Comparison of ENCODE assay signal across 8 mouse cellular contexts in the genomic region with DNA sequence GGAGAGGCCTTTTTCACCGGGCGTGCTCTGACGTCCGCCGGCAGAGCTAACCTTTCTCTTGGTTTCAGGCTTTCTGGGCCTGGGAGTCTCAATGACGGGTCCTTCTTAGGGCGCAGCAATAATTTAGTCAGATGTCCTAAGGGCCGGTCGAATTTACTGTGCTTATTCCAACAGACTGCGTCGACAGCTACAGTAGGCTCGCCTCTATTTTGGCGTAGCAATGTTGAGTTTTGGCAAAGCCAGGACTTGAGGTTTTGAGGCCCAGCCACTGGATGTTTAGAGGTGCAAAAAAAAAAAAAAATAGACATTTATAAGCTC. TPM values are rescaled to one million over a fixed set of nuclear protein-coding genes. Genes with fewer than 3 reads are reported as not detected.
DNase-seq lines count a peak whose midpoint lies in the region; ATAC-seq and TF ChIP-seq lines count a peak whose summit lies in the region.

No protein-coding gene starts in this region.

- peak overlapping the region; percentile 99 for H3K4me3 ChIP-seq in heart, embryonic 16.5 days (ENCODE audit: low read length)
- H3K4me3 ChIP-seq in MEL (ENCODE audit: control insufficient read depth in 1 of 2, insufficient read depth in 1 of 2, low read depth in 2 of 2, low read length in 2 of 2), result peak overlapping the region; percentile 82 to 96
- peak overlapping the region; percentile 96 for H3K4me3 ChIP-seq in forebrain, embryonic 12.5 days (replicated peaks)
- peak overlapping the region; percentile 98 for H3K4me3 ChIP-seq in liver, postnatal 0 days (ENCODE audit: low read depth, low read length)

- H3K79me2 ChIP-seq in MEL (ENCODE audit: control insufficient read depth, insufficient read depth, low read length, poor library complexity), result peaks cover 28% of the 10 kb centered on the region

- H3K36me3 ChIP-seq in heart, embryonic 16.5 days (ENCODE audit: control insufficient read depth, insufficient read depth), result no peaks in the 10 kb centered on the region
- H3K36me3 ChIP-seq in MEL (ENCODE audit: control insufficient read depth in 1 of 2, insufficient read depth in 2 of 2, low read length in 2 of 2), result peaks cover 0 to 27% of the 10 kb centered on the region in 2 experiments; a peak in 2 of 4 replicates
- H3K36me3 ChIP-seq in forebrain, embryonic 12.5 days (replicated peaks), result no peaks in the 10 kb centered on the region
- H3K36me3 ChIP-seq in liver, postnatal 0 days (replicated peaks; ENCODE audit: insufficient read depth, low read length), result no peaks in the 10 kb centered on the region

- no peak for DNase-seq in heart, postnatal 14 days
- peak; percentile 68 for DNase-seq in MEL (ENCODE audit: low read depth, low spot score)
- DNase-seq in liver, postnatal 0 days, result no peak
- DNase-seq in natural killer cell, adult 2 months (ENCODE audit: low spot score in 2 of 2), result no peak
- DNase-seq in gastrocnemius, postnatal 25 days, result no peak
- DNase-seq in testis, postnatal 14 days (ENCODE audit: low spot score), result no peak

- no peak for TF ChIP-seq CTCF in MEL (IDR thresholded peaks at IDR 0.05 in 2 of 3, conservative IDR thresholded peaks at IDR 0.05 in 1 of 3; ENCODE audit: control insufficient read depth in 1 of 3, insufficient read depth in 1 of 3, low read depth in 2 of 3, low read length in 3 of 3, poor library complexity in 1 of 3, severe bottlenecking in 1 of 3)
- no peak for TF ChIP-seq CTCF in liver, postnatal 0 days (IDR thresholded peaks at IDR 0.05; ENCODE audit: low read depth)

- peaks cover 29% of the 10 kb centered on the region for H3K4me1 ChIP-seq in heart, embryonic 16.5 days (ENCODE audit: control insufficient read depth, insufficient read depth, low read length)
- H3K4me1 ChIP-seq in MEL (ENCODE audit: control insufficient read depth in 1 of 2, insufficient read depth in 2 of 2, low read length in 2 of 2), result peaks cover 9 to 18% of the 10 kb centered on the region in 2 experiments; a peak in 3 of 4 replicates
- H3K4me1 ChIP-seq in forebrain, embryonic 12.5 days, result peaks cover 24% of the 10 kb centered on the region
- H3K4me1 ChIP-seq in liver, postnatal 0 days (ENCODE audit: insufficient read depth), result peaks cover 13% of the 10 kb centered on the region

- no peaks in the 10 kb centered on the region for H3K9me3 ChIP-seq in heart, embryonic 16.5 days (replicated peaks; ENCODE audit: control insufficient read depth, low read length)
- no peaks in the 10 kb centered on the region for H3K9me3 ChIP-seq in MEL (replicated peaks; ENCODE audit: insufficient read depth, low read length)
- H3K9me3 ChIP-seq in forebrain, embryonic 12.5 days, result no peaks in the 10 kb centered on the region
- H3K9me3 ChIP-seq in liver, postnatal 0 days (ENCODE audit: low read length), result no peaks in the 10 kb centered on the region

- under 1% methylated on average over 13 of the region's 13 CpGs for WGBS in heart, embryonic 16.5 days
- WGBS in forebrain, embryonic 12.5 days, result 0% methylated on average over 13 of the region's 13 CpGs
- WGBS in liver, postnatal 0 days (ENCODE audit: insufficient replicate concordance), result 0% methylated on average over 13 of the region's 13 CpGs

- TF ChIP-seq RAD21 in MEL (IDR thresholded peaks at IDR 0.05; ENCODE audit: low read depth, low read length), result no peak

- TF ChIP-seq POLR2A in MEL (IDR thresholded peaks at IDR 0.05; ENCODE audit: control insufficient read depth in 1 of 2, insufficient read depth in 1 of 2, low read depth in 1 of 2, low read length in 2 of 2, poor library complexity in 1 of 2), result no peak

- no peak; the same call in 1 of the 2 replicates for ATAC-seq in heart, embryonic 16.5 days (replicated peaks; ENCODE audit: extremely low read depth, insufficient read depth, low FRiP score)
- ATAC-seq in forebrain, embryonic 12.5 days (ENCODE audit: low FRiP score), result no peak
- no peak for ATAC-seq in liver, postnatal 0 days

- intact Hi-C loops in heart, postnatal 14 days (cut with DNase I), result no loop called here

- peak overlapping the region; percentile 96 for H3K27ac ChIP-seq in heart, embryonic 16.5 days (ENCODE audit: low read length)
- H3K27ac ChIP-seq in MEL (ENCODE audit: control insufficient read depth, low read depth, low read length), result peak overlapping the region; percentile 54
- peak overlapping the region; percentile 96 for H3K27ac ChIP-seq in forebrain, embryonic 12.5 days
- peak overlapping the region; percentile 96 for H3K27ac ChIP-seq in liver, postnatal 0 days (ENCODE audit: low read depth)

- H3K27me3 ChIP-seq in heart, embryonic 16.5 days (ENCODE audit: control insufficient read depth, insufficient read depth, low read length), result no peaks in the 10 kb centered on the region
- no peaks in the 10 kb centered on the region for H3K27me3 ChIP-seq in MEL (ENCODE audit: control insufficient read depth in 1 of 2, insufficient read depth in 2 of 2, low read length in 2 of 2)
- no peaks in the 10 kb centered on the region for H3K27me3 ChIP-seq in forebrain, embryonic 12.5 days
- no peaks in the 10 kb centered on the region for H3K27me3 ChIP-seq in liver, postnatal 0 days (ENCODE audit: insufficient read depth, low read length)

- peak overlapping the region; percentile 98 for H3K9ac ChIP-seq in heart, embryonic 16.5 days (ENCODE audit: low read length)
- H3K9ac ChIP-seq in MEL (ENCODE audit: control insufficient read depth, low read depth, low read length, poor library complexity, severe bottlenecking), result peak overlapping the region; percentile 79
- peak overlapping the region; percentile 95 for H3K9ac ChIP-seq in forebrain, embryonic 12.5 days
- peak overlapping the region; percentile 87 for H3K9ac ChIP-seq in liver, postnatal 0 days (replicated peaks)

- H3K4me2 ChIP-seq in heart, embryonic 16.5 days (ENCODE audit: low read depth, low read length), result peak overlapping the region; percentile 81
- H3K4me2 ChIP-seq in forebrain, embryonic 12.5 days, result peak overlapping the region; percentile 58
- peak overlapping the region; percentile 77 for H3K4me2 ChIP-seq in liver, postnatal 0 days (ENCODE audit: low read depth, low read length)

- TF ChIP-seq EP300 in MEL (IDR thresholded peaks at IDR 0.05; ENCODE audit: low read depth in 1 of 2, low read length in 2 of 2), result no peak
- no peak for TF ChIP-seq EP300 in liver, postnatal 0 days (IDR thresholded peaks at IDR 0.05; ENCODE audit: low read depth)

TF ChIP-seq in MEL, 35 proteins besides CTCF, POLR2A, EP300 and RAD21:
- TF ChIP-seq UBTF (IDR thresholded peaks at IDR 0.05; ENCODE audit: borderline replicate concordance, insufficient read depth, low read depth, low read length) (peak; percentile 39; the same call in 1 of the 2 replicates), NELFE (IDR thresholded peaks at IDR 0.05; ENCODE audit: low read depth, low read length) (no peak), CHD2 (IDR thresholded peaks at IDR 0.05; ENCODE audit: low read length) (no peak), POLR2AphosphoS5 (IDR thresholded peaks at IDR 0.05; ENCODE audit: borderline replicate concordance, low read depth, low read length) (no peak), MXI1 (IDR thresholded peaks at IDR 0.05; ENCODE audit: low read depth, low read length) (0 out of 2 replicates have a peak, but pooled peaks have one; percentile 19), ZNF384 (IDR thresholded peaks at IDR 0.05; ENCODE audit: low read depth, low read length) (no peak), CHD1 (IDR thresholded peaks at IDR 0.05; ENCODE audit: low read depth, low read length) (no peak)
TF ChIP-seq in MEL: peak in this region for 2.

RNA-seq across cellular contexts. Expression of gene Sacm1l, which starts 0.6 kb away (rescaled TPM):
- polyA plus RNA-seq in heart, embryonic 16.5 days (2015; fragmentation: Nextera tagmentation; extraction: Ambion mirVana), result 48.0 and 51.6 TPM in 2 replicates
- 10 to 100 TPM; 33.7 to 38.1 TPM for total RNA-seq in heart, postnatal 14 days (2021)
- 20.5 and 20.8 TPM in 2 replicates for total RNA-seq in MEL (2012; rRNA removed)
- 10 to 100 TPM in 1 of 2 experiments, not detected in 1; 21.7 TPM for polyA plus RNA-seq in MEL (2012; ENCODE audit: insufficient read depth in 1 of 2, insufficient read length in 2 of 2, low read depth in 1 of 2, low replicate concordance in 2 of 2, missing spikeins in 1 of 2)
- 45.3 and 49.2 TPM in 2 replicates for polyA plus RNA-seq in forebrain, embryonic 12.5 days (2016; fragmentation: Nextera tagmentation; extraction: Ambion mirVana)
- polyA plus RNA-seq in liver, postnatal 0 days (2015; fragmentation: Nextera tagmentation; extraction: Ambion mirVana), result 21.0 and 22.2 TPM in 2 replicates
- total RNA-seq in gastrocnemius, postnatal 25 days (2021), result 10 to 100 TPM; 20.6 to 21.3 TPM

RNA-seq across cellular contexts. Expression of gene Limd1, which starts 51.6 kb away (rescaled TPM):
- polyA plus RNA-seq in heart, embryonic 16.5 days (2015; fragmentation: Nextera tagmentation; extraction: Ambion mirVana), result 56.6 and 62.4 TPM in 2 replicates
- 10 to 100 TPM; 41.9 to 43.6 TPM for total RNA-seq in heart, postnatal 14 days (2021)
- total RNA-seq in MEL (2012; rRNA removed), result 32.0 and 37.5 TPM in 2 replicates
- 10 to 100 TPM in 1 of 2 experiments, not detected in 1; 32.6 TPM for polyA plus RNA-seq in MEL (2012; ENCODE audit: insufficient read depth in 1 of 2, insufficient read length in 2 of 2, low read depth in 1 of 2, low replicate concordance in 2 of 2, missing spikeins in 1 of 2)
- polyA plus RNA-seq in forebrain, embryonic 12.5 days (2016; fragmentation: Nextera tagmentation; extraction: Ambion mirVana), result 44.8 and 46.2 TPM in 2 replicates
- polyA plus RNA-seq in liver, postnatal 0 days (2015; fragmentation: Nextera tagmentation; extraction: Ambion mirVana), result 11.9 and 12.4 TPM in 2 replicates
- 10 to 100 TPM; 25.8 to 29.2 TPM for total RNA-seq in gastrocnemius, postnatal 25 days (2021)
